Mouse (Mus musculus) CH12.LX (cell line): ENCODE data around the gene Areg. TPM values are rescaled to one million over a fixed set of nuclear protein-coding genes. Genes with fewer than 3 reads are reported as not detected.

Experiments used
- DNase-seq: peaks from one replicate; pipeline ENCODE4 v3.0.0-alpha.2; 2013; ENCODE audit errors: extremely low read depth
- H3K27ac ChIP-seq: 2 replicates; pipeline ENCODE4 v1.5.1; 2012; ENCODE audit warnings: low read depth, mild to moderate bottlenecking, control low read depth, moderate library complexity; ENCODE audit not compliant: insufficient read depth
- H3K27me3 ChIP-seq: replicated peaks from 2 replicates; pipeline ENCODE3; 2012; ENCODE audit warnings: inconsistent platforms
- H3K36me3 ChIP-seq, 2 experiments: replicated peaks in 1 of 2; 2 replicates each; pipeline versions ENCODE3 to v1.6.1; 2012; ENCODE audit warnings: inconsistent platforms in 1 of 2, low read length in 1 of 2, mild to moderate bottlenecking in 1 of 2, mixed read lengths in 1 of 2, moderate library complexity in 1 of 2; ENCODE audit not compliant: control insufficient read depth in 1 of 2, insufficient read depth in 1 of 2
- H3K4me1 ChIP-seq, 2 experiments: 2 replicates each; pipeline ENCODE4 v1.6.1; 2012; ENCODE audit warnings: inconsistent platforms in 1 of 2, moderate library complexity in 1 of 2; ENCODE audit not compliant: insufficient read depth in 2 of 2, control insufficient read depth in 1 of 2
- H3K4me2 ChIP-seq: 2 replicates; pipeline ENCODE4 v1.6.1; 2012; ENCODE audit warnings: low read depth, mild to moderate bottlenecking, control low read depth; ENCODE audit not compliant: poor library complexity, insufficient read depth, severe bottlenecking
- H3K4me3 ChIP-seq, 3 experiments: fragments of 150-350 bp in 1 of 3; sonication (generic) in 1 of 3; replicated peaks in 1 of 3; 2 replicates each; pipeline versions ENCODE3 to v1.5.1; 2011 to 2012; ENCODE audit warnings: low read depth in 2 of 3, low read length in 2 of 3, mild to moderate bottlenecking in 2 of 3, moderate library complexity in 2 of 3, control low read depth in 1 of 3, improper control_type of control experiment in 1 of 3, inconsistent platforms in 1 of 3, mixed read lengths in 1 of 3; ENCODE audit not compliant: poor library complexity in 1 of 3
- H3K79me2 ChIP-seq: replicated peaks from 2 replicates; pipeline ENCODE4 v1.6.1; 2012; ENCODE audit warnings: mild to moderate bottlenecking, moderate library complexity; ENCODE audit not compliant: control insufficient read depth, poor library complexity, insufficient read depth, severe bottlenecking; ENCODE audit errors: extremely low read depth
- H3K9ac ChIP-seq: 2 replicates; pipeline ENCODE4 v1.6.1; 2012; ENCODE audit warnings: low read depth, mild to moderate bottlenecking, control low read depth, moderate library complexity; ENCODE audit not compliant: insufficient read depth
- H3K9me3 ChIP-seq: replicated peaks from 2 replicates; pipeline ENCODE3; 2012; ENCODE audit warnings: low read length, inconsistent platforms, mixed read lengths
- BHLHE40 ChIP-seq: IDR thresholded peaks from 2 replicates; pipeline ENCODE4 v1.6.1; 2011; ENCODE audit warnings: mild to moderate bottlenecking, low read depth, low read length, improper control_type of control experiment
- CHD1 ChIP-seq: IDR thresholded peaks from 2 replicates; pipeline ENCODE4 v1.6.1; 2012; ENCODE audit warnings: low read depth, low read length, improper control_type of control experiment, inconsistent platforms
- CHD2 ChIP-seq: IDR thresholded peaks from 2 replicates; pipeline ENCODE4 v1.6.1; 2011; ENCODE audit warnings: low read length, improper control_type of control experiment
- CTCF ChIP-seq, 2 experiments: IDR thresholded peaks in 1 of 2; conservative IDR thresholded peaks in 1 of 2; 2 replicates each; pipeline ENCODE4 v1.5.1; 2011 to 2012; ENCODE audit warnings: low read depth in 2 of 2, low read length in 2 of 2, improper control_type of control experiment in 1 of 2, inconsistent platforms in 1 of 2, mild to moderate bottlenecking in 1 of 2, moderate library complexity in 1 of 2
- E2F4 ChIP-seq: IDR thresholded peaks from 2 replicates; pipeline ENCODE4 v1.6.1; 2011; ENCODE audit warnings: low read depth, low read length, improper control_type of control experiment; ENCODE audit not compliant: insufficient replicate concordance
- ELF1 ChIP-seq: IDR thresholded peaks from 2 replicates; pipeline ENCODE4 v1.6.1; 2014; ENCODE audit warnings: low read depth, mild to moderate bottlenecking, inconsistent platforms, low read length, improper control_type of control experiment
- EP300 ChIP-seq: IDR thresholded peaks from 2 replicates; pipeline ENCODE4 v1.6.1; 2011; ENCODE audit warnings: low read length, improper control_type of control experiment
- GABPA ChIP-seq: IDR thresholded peaks from 2 replicates; pipeline ENCODE4 v1.6.1; 2012; ENCODE audit warnings: low read depth, low read length, improper control_type of control experiment, inconsistent platforms; ENCODE audit not compliant: insufficient replicate concordance
- HCFC1 ChIP-seq: IDR thresholded peaks from 2 replicates; pipeline ENCODE4 v1.6.1; 2012; ENCODE audit warnings: low read depth, mild to moderate bottlenecking, inconsistent platforms, low read length, improper control_type of control experiment
- IRF4 ChIP-seq: IDR thresholded peaks from 2 replicates; pipeline ENCODE4 v1.6.1; 2014; ENCODE audit warnings: low read depth, mild to moderate bottlenecking, inconsistent platforms, low read length, improper control_type of control experiment
- JUN ChIP-seq: IDR thresholded peaks from 2 replicates; pipeline ENCODE4 v1.6.1; 2011; ENCODE audit warnings: low read depth, mild to moderate bottlenecking, low read length, improper control_type of control experiment, moderate library complexity; ENCODE audit not compliant: insufficient read depth
- JUND ChIP-seq: conservative IDR thresholded peaks from 2 replicates; pipeline ENCODE4 v1.6.1; 2011; ENCODE audit warnings: low read depth, low read length, improper control_type of control experiment
- KAT2A ChIP-seq: IDR thresholded peaks from 2 replicates; pipeline ENCODE4 v1.6.1; 2012; ENCODE audit warnings: low read length, improper control_type of control experiment, inconsistent platforms; ENCODE audit not compliant: insufficient replicate concordance
- MAFK ChIP-seq: IDR thresholded peaks from 2 replicates; pipeline ENCODE4 v1.6.1; 2011; ENCODE audit warnings: low read length, improper control_type of control experiment; ENCODE audit not compliant: insufficient replicate concordance
- MAX ChIP-seq: IDR thresholded peaks from 2 replicates; pipeline ENCODE4 v1.6.1; 2011; ENCODE audit warnings: low read length, improper control_type of control experiment
- MAZ ChIP-seq: IDR thresholded peaks from 2 replicates; pipeline ENCODE4 v1.6.1; 2012; ENCODE audit warnings: low read depth, mild to moderate bottlenecking, inconsistent platforms, low read length, improper control_type of control experiment, moderate library complexity
- MEF2A ChIP-seq: IDR thresholded peaks from 2 replicates; pipeline ENCODE4 v1.6.1; 2014; ENCODE audit warnings: low read depth, mild to moderate bottlenecking, inconsistent platforms, low read length, improper control_type of control experiment, borderline replicate concordance
- MXI1 ChIP-seq: IDR thresholded peaks from 2 replicates; pipeline ENCODE4 v1.6.1; 2011; ENCODE audit warnings: mild to moderate bottlenecking, low read depth, low read length, improper control_type of control experiment
- MYC ChIP-seq: IDR thresholded peaks from 2 replicates; pipeline ENCODE4 v1.6.1; 2011; ENCODE audit warnings: low read depth, mild to moderate bottlenecking, improper control_type of control experiment, low read length
- NELFE ChIP-seq: IDR thresholded peaks from 2 replicates; pipeline ENCODE4 v1.6.1; 2011; ENCODE audit warnings: low read depth, low read length, improper control_type of control experiment
- NRF1 ChIP-seq: IDR thresholded peaks from 2 replicates; pipeline ENCODE4 v1.6.1; 2014; ENCODE audit warnings: low read depth, mild to moderate bottlenecking, inconsistent platforms, low read length, improper control_type of control experiment, moderate library complexity
- PAX5 ChIP-seq: IDR thresholded peaks from 2 replicates; pipeline ENCODE4 v1.6.1; 2012; ENCODE audit warnings: low read length, inconsistent platforms, mixed read lengths
- POLR2A ChIP-seq: IDR thresholded peaks from 2 replicates; pipeline ENCODE4 v1.6.1; 2011; ENCODE audit warnings: low read depth, mild to moderate bottlenecking, improper control_type of control experiment, low read length
- POLR2AphosphoS2 ChIP-seq: IDR thresholded peaks from 2 replicates; pipeline ENCODE4 v1.6.1; 2011; ENCODE audit warnings: low read depth, low read length, improper control_type of control experiment
- RAD21 ChIP-seq: IDR thresholded peaks from 2 replicates; pipeline ENCODE4 v1.6.1; 2011; ENCODE audit warnings: low read depth, mild to moderate bottlenecking, low read length, improper control_type of control experiment, moderate library complexity
- RCOR1 ChIP-seq: conservative IDR thresholded peaks from 2 replicates; pipeline ENCODE4 v1.6.1; 2012; ENCODE audit warnings: low read depth, mild to moderate bottlenecking, inconsistent platforms, low read length, improper control_type of control experiment
- SIN3A ChIP-seq: IDR thresholded peaks from 2 replicates; pipeline ENCODE4 v1.6.1; 2012; ENCODE audit warnings: low read length, improper control_type of control experiment, inconsistent platforms
- SMC3 ChIP-seq: IDR thresholded peaks from 2 replicates; pipeline ENCODE4 v1.6.1; 2011; ENCODE audit warnings: low read depth, low read length, improper control_type of control experiment
- TCF12 ChIP-seq: IDR thresholded peaks from 2 replicates; pipeline ENCODE4 v1.6.1; 2014; ENCODE audit warnings: low read depth, mild to moderate bottlenecking, inconsistent platforms, low read length, improper control_type of control experiment
- USF1 ChIP-seq: IDR thresholded peaks from 2 replicates; pipeline ENCODE4 v1.6.1; 2014; ENCODE audit warnings: low read depth, mild to moderate bottlenecking, inconsistent platforms, low read length, improper control_type of control experiment
- USF2 ChIP-seq: conservative IDR thresholded peaks from 2 replicates; pipeline ENCODE4 v1.6.1; 2011; ENCODE audit warnings: low read depth, low read length, improper control_type of control experiment
- ZMIZ1 ChIP-seq: IDR thresholded peaks from 2 replicates; pipeline ENCODE4 v1.6.1; 2012; ENCODE audit warnings: low read depth, mild to moderate bottlenecking, inconsistent platforms, low read length, improper control_type of control experiment
- dilution Hi-C: fragments of 300-500 bp; cut with MboI; formaldehyde crosslinking; loops from 2 replicates; pipeline ENCODE4 v1.14.3; 2020; ENCODE audit warnings: low sequenced_read_pairs; ENCODE audit not compliant: extremely low pct_unique_long_range_greater_than_20kb, extremely low pct_ligation_motif_present
- in situ Hi-C: fragments of 300-500 bp; cut with MboI; formaldehyde crosslinking; loops from 3 replicates; pipeline ENCODE4 v1.14.3; 2019; ENCODE audit warnings: low sequenced_read_pairs, low pct_ligation_motif_present, low pct_unique_long_range_greater_than_20kb, mixed read lengths
- polyA plus RNA-seq: library from polyadenylated mRNA; unstranded; fragments of >175 nt; gene quantifications from 2 replicates; pipeline ENCODE4 v1.2.1, GENCODE M21; 2012; ENCODE audit warnings: low read depth; ENCODE audit not compliant: insufficient read length
- total RNA-seq, 2 experiments: library from RNA; depleted of rRNA; stranded (reverse); fragments of 300-350 nt in 1 of 2; fragments of >200 nt in 1 of 2; gene quantifications; 2 replicates each; pipeline ENCODE4 v1.2.3; 2012 to 2014

Gene Areg
- total and polyA plus RNA-seq, 3 experiments, result not detected

GRCm38 (mm10) chr5:91113967-91114366, 25.4 kb upstream of the Areg start:
- Histone ChIP-seq H3K4me1 (peaks cover 16 to 35% of the 10 kb centered on the region in 2 experiments), H3K9ac (no peak overlapping the region), H3K27ac (no peak overlapping the region), H3K4me3 (no peak overlapping the region), H3K36me3 (no peaks in the 10 kb centered on the region), H3K79me2 (no peaks in the 10 kb centered on the region), H3K9me3 (no peaks in the 10 kb centered on the region), H3K27me3 (no peaks in the 10 kb centered on the region), H3K4me2 (0 out of 2 replicates have a peak overlapping the region, but pooled peaks have one; percentile 13)
- in situ Hi-C loops, result no loop called here
- no peak for DNase-seq
- dilution Hi-C loops, result no loop called here
- no peak for TF ChIP-seq MAZ
- TF ChIP-seq POLR2AphosphoS2, result no peak
- TF ChIP-seq MAX, result no peak
- no peak for TF ChIP-seq KAT2A
- TF ChIP-seq NRF1, result no peak
- no peak for TF ChIP-seq SMC3
- TF ChIP-seq NELFE, result no peak
- no peak for TF ChIP-seq ELF1
- no peak for TF ChIP-seq MXI1
- no peak for TF ChIP-seq PAX5
- TF ChIP-seq ZMIZ1, result no peak
- TF ChIP-seq HCFC1, result no peak
- no peak for TF ChIP-seq MYC
- TF ChIP-seq E2F4, result no peak
- no peak for TF ChIP-seq JUN
- no peak for TF ChIP-seq CTCF (conservative IDR thresholded peaks at IDR 0.05 in 1 of 2, IDR thresholded peaks at IDR 0.05 in 1 of 2; ENCODE audit: low read depth in 2 of 2, low read length in 2 of 2)
- TF ChIP-seq CHD1, result no peak; the same call in 1 of the 2 replicates
- no peak for TF ChIP-seq EP300
- no peak for TF ChIP-seq USF2
- no peak for TF ChIP-seq JUND

GRCm38 (mm10) chr5:91114574-91114973, 24.8 kb upstream of the Areg start:
- dilution Hi-C loops, result no loop called here
- in situ Hi-C loops, result no loop called here
- no peak overlapping the region for H3K4me3 ChIP-seq
- no peak overlapping the region for H3K4me2 ChIP-seq
- TF ChIP-seq USF2 (no peak), NRF1 (no peak), KAT2A (no peak), MAX (no peak), CHD2 (no peak), TCF12 (no peak), JUND (no peak), MEF2A (no peak), POLR2A (no peak), BHLHE40 (no peak), RAD21 (no peak), USF1 (no peak), SIN3A (no peak), IRF4 (no peak), E2F4 (no peak), MAFK (no peak), SMC3 (no peak), GABPA (no peak), RCOR1 (no peak)
- TF ChIP-seq, all 38 proteins: peak for 0
- H3K27me3 ChIP-seq, result no peaks in the 10 kb centered on the region
- H3K27ac ChIP-seq, result no peak overlapping the region
- no peaks in the 10 kb centered on the region for H3K36me3 ChIP-seq
- H3K79me2 ChIP-seq, result no peaks in the 10 kb centered on the region
- H3K9ac ChIP-seq, result no peak overlapping the region
- no peaks in the 10 kb centered on the region for H3K9me3 ChIP-seq
- DNase-seq, result no peak
- H3K4me1 ChIP-seq, result peaks cover 16 to 35% of the 10 kb centered on the region in 2 experiments
